Mouse (Mus musculus): ENCODE measurements around the gene Dusp6. TPM values are rescaled to one million over a fixed set of nuclear protein-coding genes. Genes with fewer than 3 reads are reported as not detected.
A peak's percentile ranks its signal among the peaks of the same experiment; 100 is the strongest.

Dusp6 gene
- total RNA-seq, 2 experiments from 2014 or later: 37.0 to 38.2 TPM

GRCm38 (mm10) chr10:99246797-99247508 is 16.1 kb upstream of the Dusp6 start:
- no peak for DNase-seq

GRCm38 (mm10) chr10:99250874-99251281 is 12.2 kb upstream of the Dusp6 start:
- DNase-seq: no peak

- DNase-seq: no peak
Measured at GRCm38 (mm10) chr10:99253412-99253811, 9.6 kb upstream of the Dusp6 start.

GRCm38 (mm10) chr10:99255830-99256570 is 7.0 kb upstream of the Dusp6 start:
- DNase-seq: no peak

GRCm38 (mm10) chr10:99257531-99257930 is 5.5 kb upstream of the Dusp6 start:
- DNase-seq: no peak

DNA sequence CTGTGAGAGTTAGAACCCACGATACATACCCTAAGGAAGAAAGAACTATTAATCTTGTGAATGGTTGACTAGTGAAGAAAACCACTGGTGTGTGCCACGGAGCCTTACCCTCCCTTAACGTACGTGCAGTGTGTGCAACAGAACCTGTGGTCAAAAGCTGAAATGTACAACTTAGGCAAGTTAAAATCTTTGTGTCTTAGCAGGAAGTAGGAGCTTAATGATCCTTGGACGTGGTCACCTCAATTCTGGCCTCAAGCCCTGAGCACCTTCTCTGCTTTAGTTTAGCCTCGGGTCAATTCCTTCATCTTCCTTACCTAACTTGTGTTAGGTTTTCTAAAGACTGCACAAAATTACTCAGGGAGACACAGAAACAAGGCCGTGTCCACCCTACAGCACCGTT is 3.2 kb upstream of the Dusp6 start:
- DNase-seq: no peak

DNA sequence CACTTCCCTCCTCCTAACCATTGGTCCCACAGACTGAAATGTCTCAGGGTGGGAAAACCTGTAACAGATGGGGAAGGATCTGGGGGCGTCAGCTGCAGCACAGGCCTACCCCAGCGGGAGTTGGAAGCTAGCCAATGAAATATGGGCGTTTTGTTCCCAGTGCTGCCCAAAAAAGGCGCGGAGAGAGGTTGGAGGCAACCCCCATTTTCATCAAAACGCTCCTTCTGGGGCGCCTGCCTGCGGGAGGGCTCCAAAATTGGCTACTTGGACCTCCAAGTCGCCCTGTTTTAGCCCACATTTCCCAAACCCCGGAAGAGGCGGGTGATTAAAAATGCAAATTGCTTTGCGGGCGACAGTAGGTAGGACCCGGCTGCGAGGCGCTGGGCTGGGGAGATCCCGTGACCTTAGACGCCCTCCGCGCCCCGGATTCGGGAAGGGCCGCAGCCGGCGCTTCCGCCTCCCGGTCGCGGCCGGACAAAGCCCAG is 1.8 kb upstream of the Dusp6 start:
- no peak for DNase-seq

DNA sequence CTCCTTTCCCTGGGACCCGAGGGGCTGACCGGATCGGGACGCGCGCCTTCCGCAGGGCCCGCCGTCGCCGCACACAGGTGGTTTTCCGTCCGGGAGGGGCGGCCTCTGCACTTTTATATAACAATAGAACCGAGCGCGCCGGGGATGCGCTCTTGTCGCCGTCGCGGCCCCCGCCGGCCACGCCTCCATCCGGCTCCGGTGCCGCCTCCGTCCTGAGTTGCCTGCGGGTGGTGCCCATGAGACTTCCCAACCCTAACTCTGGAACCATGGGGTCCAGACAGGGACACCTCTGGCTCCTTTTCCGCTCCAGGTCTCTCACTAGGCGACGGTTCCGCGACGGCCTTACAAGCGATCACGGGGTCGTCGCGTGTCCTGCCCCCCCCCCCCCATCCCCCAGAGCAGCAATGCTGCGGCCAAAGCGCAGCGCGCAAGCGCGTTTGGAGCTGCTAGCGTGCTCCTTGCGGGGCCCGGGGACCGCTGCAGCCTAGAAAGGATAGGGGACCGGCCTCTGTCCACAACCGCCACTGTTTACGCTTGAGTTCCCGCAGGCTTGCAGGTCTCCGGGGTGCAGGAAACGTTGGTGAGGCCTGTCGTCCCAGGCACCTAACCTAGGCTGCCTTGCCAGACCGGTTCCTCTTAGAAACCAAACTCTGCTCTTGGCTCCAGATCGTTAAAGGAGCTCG is 1.3 kb upstream of the Dusp6 start:
- DNase-seq: peak; percentile 86

DNA sequence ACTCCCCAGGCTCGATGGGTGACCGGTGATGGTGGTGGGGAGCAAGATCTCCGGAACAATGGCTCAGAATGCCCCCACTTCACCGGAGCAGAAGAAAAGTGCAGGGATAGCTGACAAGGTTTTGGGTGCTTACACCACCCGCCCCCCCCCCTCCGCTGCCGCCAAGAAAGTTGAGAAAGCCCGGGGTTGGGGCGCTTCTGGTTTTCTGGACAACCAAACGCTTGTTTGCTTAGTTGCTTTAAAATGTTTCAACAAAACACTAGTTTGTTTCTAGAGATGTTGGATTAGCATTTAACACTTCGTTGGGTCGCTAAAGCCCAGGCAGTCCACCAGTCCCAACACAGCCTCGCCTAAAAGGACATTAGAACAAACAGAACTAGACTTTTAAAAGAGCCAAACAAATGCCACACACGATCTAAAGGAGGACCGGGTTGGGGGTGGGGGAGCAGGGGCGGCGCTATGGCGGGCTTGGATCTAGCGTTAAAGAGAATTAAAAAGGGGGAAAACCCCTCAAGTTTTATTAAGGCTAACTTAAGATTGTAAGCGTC is 638 bp upstream of the Dusp6 start:
- no peak for DNase-seq

- DNase-seq: peak; percentile 43
Measured at GRCm38 (mm10) chr10:99263419-99264221, 589 bp downstream of the Dusp6 start.

DNA sequence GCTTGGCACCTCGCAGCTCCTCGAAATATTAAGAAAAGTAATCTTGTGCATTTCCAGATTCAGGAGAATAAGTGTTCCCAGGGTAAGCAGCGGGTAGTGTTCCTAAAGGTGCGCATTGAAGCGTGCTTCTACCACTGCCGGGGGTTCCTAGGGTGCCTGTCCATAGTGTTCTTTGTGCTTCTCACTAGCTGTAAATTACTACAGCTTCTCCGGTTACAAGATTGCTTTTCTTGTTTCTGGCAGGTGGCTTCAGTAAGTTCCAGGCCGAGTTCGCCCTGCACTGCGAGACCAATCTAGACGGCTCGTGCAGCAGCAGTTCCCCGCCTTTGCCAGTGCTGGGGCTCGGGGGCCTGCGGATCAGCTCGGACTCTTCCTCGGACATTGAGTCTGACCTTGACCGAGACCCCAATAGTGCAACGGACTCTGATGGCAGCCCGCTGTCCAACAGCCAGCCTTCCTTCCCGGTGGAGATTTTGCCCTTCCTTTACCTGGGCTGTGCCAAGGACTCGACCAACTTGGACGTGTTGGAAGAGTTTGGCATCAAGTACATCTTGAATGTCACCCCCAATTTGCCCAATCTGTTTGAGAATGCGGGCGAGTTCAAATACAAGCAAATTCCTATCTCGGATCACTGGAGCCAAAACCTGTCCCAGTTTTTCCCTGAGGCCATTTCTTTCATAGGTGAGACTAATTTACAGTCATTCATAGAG is 1.4 kb downstream of the Dusp6 start:
- peak; percentile 38 for DNase-seq

DNA sequence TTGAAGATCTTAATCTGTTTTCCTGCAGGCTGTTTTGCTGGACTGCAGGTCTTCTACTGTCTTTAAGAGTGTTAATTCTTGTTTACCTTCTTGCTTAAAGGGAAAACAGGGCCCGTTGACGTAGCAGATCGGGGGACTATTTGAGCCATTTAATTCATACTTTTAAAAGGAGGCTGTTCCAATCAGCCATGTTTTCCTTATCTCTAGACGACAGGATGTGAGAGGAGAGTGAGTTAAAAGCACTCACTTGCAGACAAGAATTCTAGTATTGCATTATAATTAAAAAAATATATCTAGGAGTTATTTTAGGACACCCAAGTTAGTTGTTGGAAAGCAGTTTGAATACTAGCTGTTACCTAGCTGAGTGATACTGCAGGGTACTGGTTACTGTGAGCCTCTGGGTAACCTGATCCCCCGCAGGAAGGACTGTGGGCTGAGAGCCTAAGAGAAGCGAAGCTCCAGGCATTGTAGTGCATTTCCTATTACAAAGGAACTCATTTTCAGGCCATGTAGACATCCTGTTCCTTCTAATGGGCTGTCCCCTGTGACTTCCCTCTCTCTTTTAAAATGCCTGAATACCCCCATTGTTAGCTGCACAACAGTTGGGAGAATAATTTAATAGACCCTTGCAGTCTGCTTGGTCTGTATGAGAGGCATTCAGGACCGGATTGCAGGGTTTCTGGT is 2.1 kb downstream of the Dusp6 start:
- DNase-seq: peak; percentile 41

GRCm38 (mm10) chr10:99266025-99266424 is 3.0 kb downstream of the Dusp6 start:
- DNase-seq: no peak

DNA sequence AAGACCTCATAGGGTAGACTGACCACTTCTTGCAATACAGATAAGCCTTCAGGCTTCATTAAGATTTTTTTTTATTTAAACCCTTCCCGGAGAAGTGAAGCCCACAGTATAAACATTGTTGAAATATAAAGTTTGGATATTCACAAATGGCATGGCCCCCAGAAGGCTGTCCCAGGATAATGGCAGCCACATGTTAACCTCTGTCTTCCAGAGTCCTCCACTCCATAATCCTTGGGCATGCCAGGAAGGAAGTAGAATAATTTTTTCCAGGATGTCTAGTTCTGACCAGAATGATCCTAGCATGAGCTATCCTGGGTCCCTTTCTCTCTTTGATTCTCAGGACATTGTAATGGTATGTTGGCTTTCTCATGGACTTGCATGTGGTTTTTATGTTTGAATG is 4.6 kb downstream of the Dusp6 start:
- DNase-seq: no peak

- peak; percentile 68 for DNase-seq
Measured at GRCm38 (mm10) chr10:99268421-99269300, 5.6 kb downstream of the Dusp6 start.

DNA sequence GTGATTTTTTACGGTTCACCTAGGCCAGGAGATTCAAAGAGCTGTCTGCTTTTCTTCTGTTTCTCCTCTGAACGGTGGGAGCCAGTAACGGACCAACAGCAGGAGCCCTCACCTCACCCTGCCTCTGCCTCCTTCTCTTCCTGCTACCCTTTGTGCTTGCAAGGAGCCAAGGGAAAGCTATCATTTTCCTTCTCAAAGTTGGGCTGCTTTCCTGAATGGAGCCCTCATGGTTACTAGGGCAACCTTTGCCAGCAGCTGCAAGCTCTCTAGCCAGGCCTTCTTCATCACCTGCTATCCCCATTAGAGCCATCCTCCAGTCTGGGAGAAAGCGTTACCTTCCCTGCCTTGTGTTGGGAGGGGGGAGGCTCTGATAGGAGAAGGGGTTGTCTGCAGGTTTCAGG is 6.3 kb downstream of the Dusp6 start:
- no peak for DNase-seq

GRCm38 (mm10) chr10:99269704-99270103 is 6.7 kb downstream of the Dusp6 start:
- no peak for DNase-seq

DNA sequence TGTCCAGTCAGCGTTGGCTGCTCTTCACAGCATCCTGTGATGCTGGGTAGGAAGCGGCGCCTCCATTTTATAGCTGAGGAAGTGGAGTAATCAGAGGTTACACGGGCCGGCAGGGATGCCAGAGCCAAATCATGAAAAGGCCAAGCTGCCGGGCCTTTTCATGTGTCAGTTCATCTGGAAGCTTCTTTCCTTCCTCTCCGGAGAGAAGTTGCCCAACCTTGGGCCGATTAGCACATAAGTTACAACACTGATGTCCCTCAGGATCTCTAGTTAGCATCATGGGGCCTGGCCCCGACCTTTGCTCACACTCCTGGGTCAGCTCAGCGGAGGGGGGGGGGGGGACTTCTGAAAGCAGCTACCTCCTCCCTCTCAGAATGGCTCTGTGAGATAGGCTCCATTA is 7.4 kb downstream of the Dusp6 start:
- peak; percentile 50 for DNase-seq

DNA sequence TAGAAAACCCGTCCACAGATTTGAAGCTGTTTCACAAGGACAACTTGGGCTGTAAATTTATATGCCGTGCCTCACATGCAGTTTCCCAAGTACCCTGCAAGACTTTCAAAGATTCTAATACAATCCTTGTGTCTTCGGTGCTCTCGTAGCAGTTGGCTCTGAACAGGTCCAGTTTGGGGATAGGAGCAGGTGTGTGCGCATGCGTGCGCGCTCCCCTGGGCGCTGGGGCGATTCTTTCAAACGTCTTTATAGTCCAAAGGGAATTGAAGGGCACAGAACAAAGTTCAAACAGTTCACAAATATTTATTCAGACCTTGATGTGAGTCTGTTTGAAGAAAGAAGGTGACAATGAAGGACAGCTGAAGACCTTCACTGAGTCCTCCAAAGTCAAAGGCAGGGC is 8.0 kb downstream of the Dusp6 start:
- no peak for DNase-seq

- DNase-seq: no peak
Measured at GRCm38 (mm10) chr10:99273006-99273405, 10.0 kb downstream of the Dusp6 start.
